Mouse (Mus musculus): ENCODE measurements at regions not wholly inside any gene's neighbourhood (a gene's known extent, or its start where the extent isn't known, plus 50 kb on each side); places are given as distances from the start of the nearest gene placed in this dataset.
"Not testable (repeated sequence)": the region's sequence is repeated elsewhere in the genome, so short reads cannot be mapped to it uniquely, and the experiment has no call there.

GRCm38 (mm10) chr14:53407500-53408227, 846.2 kb downstream of the Dad1 start:
- not testable (repeated sequence) for TF ChIP-seq POLR2A (IDR thresholded peaks at IDR 0.05; ENCODE audit: borderline replicate concordance, extremely low read depth, low read depth, low read length); CTCF (IDR thresholded peaks at IDR 0.05; ENCODE audit: insufficient read depth, low read length)
